ENCODE assay signal across 12 mouse cellular contexts in genomic region chr5:148146200-148146823, GRCm38 (mm10).
DNase-seq lines count a peak whose midpoint lies in the region; ATAC-seq lines count a peak whose summit lies in the region.
"Had no signal": no experiment of that assay in that cellular context is flagged by ENCODE, and none has a peak within 500 bp of the region (broad histone marks: within the 10 kb centered on the region; RNA-seq: fewer than 3 reads in every experiment).

No protein-coding gene starts in this region.

- peak overlapping the region; percentile 33 for H3K27ac ChIP-seq in forebrain, embryonic 12.5 days
- no peak overlapping the region for H3K27ac ChIP-seq in forebrain, embryonic 11.5 days (ENCODE audit: low read depth, low read length)
- H3K27ac ChIP-seq: embryonic facial prominence, embryonic 12.5 days; lung, embryonic 15.5 days had no signal

- H3K9me3 ChIP-seq in forebrain, embryonic 12.5 days = peaks cover 4% of the 10 kb centered on the region
- H3K9me3 ChIP-seq in forebrain, embryonic 11.5 days (ENCODE audit: control insufficient read depth, low read length) = no peaks in the 10 kb centered on the region; the same call in 1 of the 2 replicates
- H3K9me3 ChIP-seq: lung, embryonic 15.5 days had no signal

- peaks cover 25% of the 10 kb centered on the region for H3K4me1 ChIP-seq in forebrain, embryonic 12.5 days
- no peaks in the 10 kb centered on the region for H3K4me1 ChIP-seq in forebrain, embryonic 11.5 days (replicated peaks; ENCODE audit: control insufficient read depth, insufficient read depth, low read length)
- H3K4me1 ChIP-seq: embryonic facial prominence, embryonic 12.5 days; lung, embryonic 15.5 days had no signal

- H3K4me3 ChIP-seq in forebrain, embryonic 12.5 days (replicated peaks) = no peak overlapping the region
- no peak overlapping the region for H3K4me3 ChIP-seq in forebrain, embryonic 11.5 days (ENCODE audit: low read depth, low read length)
- H3K4me3 ChIP-seq: embryonic facial prominence, embryonic 12.5 days; lung, embryonic 15.5 days had no signal

- DNase-seq in forebrain, embryonic 11.5 days (ENCODE audit: low spot score) = no peak
- peak; percentile 79 for DNase-seq in right cerebral cortex, adult 18-20 months
- no peak for DNase-seq in right cerebral cortex, postnatal 4 days
- DNase-seq in left cerebral cortex, postnatal 4 days = peak; percentile 22
- DNase-seq in thymus, postnatal 4 days = no peak
- DNase-seq in urinary bladder, postnatal 4 days (ENCODE audit: low spot score in 2 of 2) = no peak
- no peak for DNase-seq in gastrocnemius, adult 18-20 months (ENCODE audit: low spot score)
- DNase-seq: B cell, adult 2 months had no signal

- H3K36me3 ChIP-seq in forebrain, embryonic 12.5 days (replicated peaks) = no peaks in the 10 kb centered on the region
- H3K36me3 ChIP-seq in forebrain, embryonic 11.5 days (ENCODE audit: control insufficient read depth, insufficient read depth, low read length) = no peaks in the 10 kb centered on the region
- H3K36me3 ChIP-seq: embryonic facial prominence, embryonic 12.5 days; lung, embryonic 15.5 days had no signal

- intact Hi-C loops in left cerebral cortex, postnatal 4 days (cut with DNase I) = no loop called here

- H3K9ac ChIP-seq in forebrain, embryonic 12.5 days = no peak overlapping the region
- H3K9ac ChIP-seq in forebrain, embryonic 11.5 days (ENCODE audit: low read length) = no peak overlapping the region
- H3K9ac ChIP-seq: embryonic facial prominence, embryonic 12.5 days; lung, embryonic 15.5 days had no signal

- H3K4me2 ChIP-seq in forebrain, embryonic 12.5 days = no peak overlapping the region
- H3K4me2 ChIP-seq in forebrain, embryonic 11.5 days (ENCODE audit: low read depth, low read length, severe bottlenecking) = no peak overlapping the region
- H3K4me2 ChIP-seq: embryonic facial prominence, embryonic 12.5 days; lung, embryonic 15.5 days had no signal

- WGBS in forebrain, embryonic 12.5 days = 70% methylated on average over 12 of the region's 12 CpGs
- 77% methylated on average over 12 of the region's 12 CpGs for WGBS in forebrain, embryonic 11.5 days

- peak; percentile 55; the same call in 1 of the 2 replicates for ATAC-seq in forebrain, embryonic 12.5 days (ENCODE audit: low FRiP score)
- no peak for ATAC-seq in forebrain, embryonic 11.5 days (replicated peaks; ENCODE audit: low FRiP score)
- ATAC-seq: Patski had no signal

- no peaks in the 10 kb centered on the region for H3K27me3 ChIP-seq in forebrain, embryonic 12.5 days
- H3K27me3 ChIP-seq in forebrain, embryonic 11.5 days (ENCODE audit: control insufficient read depth, insufficient read depth, low read length) = no peaks in the 10 kb centered on the region
- H3K27me3 ChIP-seq: embryonic facial prominence, embryonic 12.5 days; lung, embryonic 15.5 days had no signal

Comparison
In these comparisons a context has a peak if more than half of its experiments do, and no peak if none do; other contexts are left out.
1. DNase-seq: peak in right cerebral cortex, adult 18-20 months (single experiment) and left cerebral cortex, postnatal 4 days (single experiment); none in forebrain, embryonic 11.5 days (single experiment), right cerebral cortex, postnatal 4 days (single experiment), thymus, postnatal 4 days (single experiment), urinary bladder, postnatal 4 days (0 of 2) and gastrocnemius, adult 18-20 months (single experiment).